Mouse (Mus musculus): ENCODE data around the gene Zfp106. TPM values are rescaled to one million over a fixed set of nuclear protein-coding genes. Genes with fewer than 3 reads are reported as not detected.
"Not testable (repeated sequence)": the region's sequence is repeated elsewhere in the genome, so short reads cannot be mapped to it uniquely, and the experiment has no call there.

Gene Zfp106
- polyA plus RNA-seq, 1 experiment from 2014 or later, result 24.8 TPM

- Histone ChIP-seq H3K4me2 (replicated peaks; ENCODE audit: low read depth) (no peak overlapping the region), H3K4me3 (ENCODE audit: low read depth, low read length) (no peak overlapping the region), H3K9me3 (ENCODE audit: control insufficient read depth) (no peaks in the 10 kb centered on the region), H3K4me1 (replicated peaks; ENCODE audit: control insufficient read depth, insufficient read depth, low read length) (no peaks in the 10 kb centered on the region), H3K9ac (ENCODE audit: low read depth, low read length) (no peak overlapping the region), H3K36me3 (ENCODE audit: control insufficient read depth, insufficient read depth) (peaks cover 35% of the 10 kb centered on the region), H3K27ac (ENCODE audit: low read depth, low read length) (no peak overlapping the region), H3K27me3 (replicated peaks; ENCODE audit: control insufficient read depth, insufficient read depth, low read length) (no peaks in the 10 kb centered on the region)
- ATAC-seq, result no peak
- TF ChIP-seq CTCF (IDR thresholded peaks at IDR 0.05; ENCODE audit: low read depth), result peak; percentile 21; the same call in 1 of the 2 replicates
- 88% methylated on average over 1 of the region's 1 CpGs for WGBS
These were observed 28.6 kb upstream of the Zfp106 start for GRCm38 (mm10) chr2:120592227-120592626.

- no peak overlapping the region for H3K27ac ChIP-seq (ENCODE audit: low read depth, low read length)
- H3K4me3 ChIP-seq (ENCODE audit: low read depth, low read length), result no peak overlapping the region
- no peak overlapping the region for H3K4me2 ChIP-seq (replicated peaks; ENCODE audit: low read depth)
- 69% methylated on average over 5 of the region's 5 CpGs for WGBS
- no peak for ATAC-seq
- no peaks in the 10 kb centered on the region for H3K9me3 ChIP-seq (ENCODE audit: control insufficient read depth)
- no peak for TF ChIP-seq CTCF (IDR thresholded peaks at IDR 0.05; ENCODE audit: low read depth)
- H3K36me3 ChIP-seq (ENCODE audit: control insufficient read depth, insufficient read depth), result peaks cover 34% of the 10 kb centered on the region
- no peak overlapping the region for H3K9ac ChIP-seq (ENCODE audit: low read depth, low read length)
- H3K27me3 ChIP-seq (replicated peaks; ENCODE audit: control insufficient read depth, insufficient read depth, low read length), result no peaks in the 10 kb centered on the region
- no peaks in the 10 kb centered on the region for H3K4me1 ChIP-seq (replicated peaks; ENCODE audit: control insufficient read depth, insufficient read depth, low read length)
These were observed 26.1 kb upstream of the Zfp106 start for GRCm38 (mm10) chr2:120589759-120590158.

- 32% methylated on average over 5 of the region's 5 CpGs for whole genome bisulfite sequencing
- no peaks in the 10 kb centered on the region for H3K9me3 ChIP-seq (ENCODE audit: control insufficient read depth)
- H3K4me2 ChIP-seq (replicated peaks; ENCODE audit: low read depth), result no peak overlapping the region
- H3K4me3 ChIP-seq (ENCODE audit: low read depth, low read length), result no peak overlapping the region
- peak overlapping the region; percentile 46; the same call in 1 of the 2 replicates for H3K27ac ChIP-seq (ENCODE audit: low read depth, low read length)
- no peak for TF ChIP-seq CTCF (IDR thresholded peaks at IDR 0.05; ENCODE audit: low read depth)
- peak; percentile 67 for ATAC-seq
- no peaks in the 10 kb centered on the region for H3K27me3 ChIP-seq (replicated peaks; ENCODE audit: control insufficient read depth, insufficient read depth, low read length)
- no peak overlapping the region for H3K9ac ChIP-seq (ENCODE audit: low read depth, low read length)
- no peaks in the 10 kb centered on the region; the same call in 1 of the 2 replicates for H3K4me1 ChIP-seq (replicated peaks; ENCODE audit: control insufficient read depth, insufficient read depth, low read length)
- H3K36me3 ChIP-seq (ENCODE audit: control insufficient read depth, insufficient read depth), result no peaks in the 10 kb centered on the region
These were observed 14.6 kb upstream of the Zfp106 start for GRCm38 (mm10) chr2:120578286-120578685.

- no peak overlapping the region for H3K4me2 ChIP-seq (replicated peaks; ENCODE audit: low read depth)
- H3K9ac ChIP-seq (ENCODE audit: low read depth, low read length), result no peak overlapping the region
- no peak for ATAC-seq
- H3K36me3 ChIP-seq (ENCODE audit: control insufficient read depth, insufficient read depth), result no peaks in the 10 kb centered on the region
- WGBS, result 55% methylated on average over 4 of the region's 4 CpGs
- peak overlapping the region; percentile 46 for H3K27ac ChIP-seq (ENCODE audit: low read depth, low read length)
- no peaks in the 10 kb centered on the region; the same call in 1 of the 2 replicates for H3K4me1 ChIP-seq (replicated peaks; ENCODE audit: control insufficient read depth, insufficient read depth, low read length)
- H3K9me3 ChIP-seq (ENCODE audit: control insufficient read depth), result no peaks in the 10 kb centered on the region
- TF ChIP-seq CTCF (IDR thresholded peaks at IDR 0.05; ENCODE audit: low read depth), result no peak
- H3K4me3 ChIP-seq (ENCODE audit: low read depth, low read length), result no peak overlapping the region
- no peaks in the 10 kb centered on the region for H3K27me3 ChIP-seq (replicated peaks; ENCODE audit: control insufficient read depth, insufficient read depth, low read length)
These were observed 14.2 kb upstream of the Zfp106 start for GRCm38 (mm10) chr2:120577799-120578198.

GRCm38 (mm10) chr2:120575978-120576377, 12.3 kb upstream of the Zfp106 start:
- H3K27ac ChIP-seq (ENCODE audit: low read depth, low read length), result no peak overlapping the region
- no peak overlapping the region for H3K9ac ChIP-seq (ENCODE audit: low read depth, low read length)
- no peaks in the 10 kb centered on the region for H3K27me3 ChIP-seq (replicated peaks; ENCODE audit: control insufficient read depth, insufficient read depth, low read length)
- H3K4me3 ChIP-seq (ENCODE audit: low read depth, low read length), result no peak overlapping the region
- TF ChIP-seq CTCF (IDR thresholded peaks at IDR 0.05; ENCODE audit: low read depth), result no peak
- peaks cover 5% of the 10 kb centered on the region; the same call in 1 of the 2 replicates for H3K36me3 ChIP-seq (ENCODE audit: control insufficient read depth, insufficient read depth)
- 86% methylated on average over 2 of the region's 2 CpGs for WGBS
- no peaks in the 10 kb centered on the region; the same call in 1 of the 2 replicates for H3K4me1 ChIP-seq (replicated peaks; ENCODE audit: control insufficient read depth, insufficient read depth, low read length)
- no peak overlapping the region for H3K4me2 ChIP-seq (replicated peaks; ENCODE audit: low read depth)
- H3K9me3 ChIP-seq (ENCODE audit: control insufficient read depth), result no peaks in the 10 kb centered on the region
- ATAC-seq, result no peak

- 88% methylated on average over 3 of the region's 3 CpGs for WGBS
- no peak for ATAC-seq
These were observed 11.5 kb upstream of the Zfp106 start for GRCm38 (mm10) chr2:120575121-120575520.

GRCm38 (mm10) chr2:120572161-120572560, 8.5 kb upstream of the Zfp106 start:
- not testable (repeated sequence) for H3K27ac ChIP-seq (ENCODE audit: low read depth, low read length); H3K4me2 ChIP-seq (replicated peaks; ENCODE audit: low read depth); H3K9ac ChIP-seq (ENCODE audit: low read depth, low read length); H3K4me1 ChIP-seq (replicated peaks; ENCODE audit: control insufficient read depth, insufficient read depth, low read length); H3K36me3 ChIP-seq (ENCODE audit: control insufficient read depth, insufficient read depth); H3K4me3 ChIP-seq (ENCODE audit: low read depth, low read length); H3K9me3 ChIP-seq (ENCODE audit: control insufficient read depth); H3K27me3 ChIP-seq (replicated peaks; ENCODE audit: control insufficient read depth, insufficient read depth, low read length); ATAC-seq
- 94% methylated on average over 3 of the region's 3 CpGs for WGBS

More at GRCm38 (mm10) chr2:120575121-120575520, 11.5 kb upstream of the Zfp106 start:
- no peak for TF ChIP-seq CTCF (IDR thresholded peaks at IDR 0.05; ENCODE audit: low read depth)
- Histone ChIP-seq H3K9ac (ENCODE audit: low read depth, low read length) (no peak overlapping the region), H3K9me3 (ENCODE audit: control insufficient read depth) (no peaks in the 10 kb centered on the region), H3K4me2 (replicated peaks; ENCODE audit: low read depth) (no peak overlapping the region), H3K4me3 (ENCODE audit: low read depth, low read length) (no peak overlapping the region), H3K27me3 (replicated peaks; ENCODE audit: control insufficient read depth, insufficient read depth, low read length) (no peaks in the 10 kb centered on the region), H3K4me1 (replicated peaks; ENCODE audit: control insufficient read depth, insufficient read depth, low read length) (no peaks in the 10 kb centered on the region; the same call in 1 of the 2 replicates), H3K36me3 (ENCODE audit: control insufficient read depth, insufficient read depth) (peaks cover 5% of the 10 kb centered on the region; the same call in 1 of the 2 replicates), H3K27ac (ENCODE audit: low read depth, low read length) (no peak overlapping the region)
